Comparison of ENCODE assay signal across 27 mouse cellular contexts in the genomic region with DNA sequence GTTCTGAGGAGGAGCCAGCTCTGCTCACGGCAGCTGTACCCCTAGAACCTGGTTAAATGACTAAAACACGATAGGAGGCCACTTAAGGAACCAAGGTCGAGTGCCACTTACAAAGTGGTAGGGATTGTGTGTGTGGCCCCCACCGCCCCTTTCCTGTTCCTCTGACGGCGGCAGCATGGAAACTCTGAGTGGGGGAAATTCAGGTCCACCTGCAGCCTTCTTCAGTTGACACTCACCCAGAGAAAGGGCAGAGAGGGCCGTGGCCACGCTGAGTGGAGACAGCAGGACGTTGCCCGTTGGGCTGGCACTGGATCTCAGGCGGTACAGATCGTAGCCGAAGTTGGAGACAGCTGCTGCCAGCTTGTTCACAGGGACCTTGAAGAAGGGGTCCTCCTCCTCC. TPM values are rescaled to one million over a fixed set of nuclear protein-coding genes. Genes with fewer than 3 reads are reported as not detected.
DNase-seq lines count a peak whose midpoint lies in the region; ATAC-seq and TF ChIP-seq lines count a peak whose summit lies in the region.
"Had no signal": no experiment of that assay in that cellular context is flagged by ENCODE, and none has a peak within 500 bp of the region (broad histone marks: within the 10 kb centered on the region; RNA-seq: fewer than 3 reads in every experiment).

No protein-coding gene starts in this region.

- peaks cover 10% of the 10 kb centered on the region for H3K4me1 ChIP-seq in liver, postnatal 0 days (ENCODE audit: insufficient read depth)
- H3K4me1 ChIP-seq: liver, embryonic 12.5 days; neural tube, embryonic 15.5 days had no signal

- H3K4me2 ChIP-seq in liver, postnatal 0 days (ENCODE audit: low read depth, low read length): 0 out of 2 replicates have a peak overlapping the region, but pooled peaks have one; percentile 4
- H3K4me2 ChIP-seq: hindbrain, embryonic 13.5 days; limb, embryonic 12.5 days; liver, embryonic 12.5 days; neural tube, embryonic 15.5 days had no signal

- H3K9me3 ChIP-seq in liver, postnatal 0 days (ENCODE audit: low read length): no peaks in the 10 kb centered on the region
- H3K9me3 ChIP-seq: embryonic facial prominence, embryonic 10.5 days; hindbrain, embryonic 13.5 days; limb, embryonic 12.5 days; liver, embryonic 12.5 days; neural tube, embryonic 15.5 days had no signal

- no peak overlapping the region for H3K9ac ChIP-seq in liver, postnatal 0 days (replicated peaks)
- H3K9ac ChIP-seq: hindbrain, embryonic 13.5 days; limb, embryonic 12.5 days; liver, embryonic 12.5 days; neural tube, embryonic 15.5 days had no signal

- H3K4me3 ChIP-seq in liver, postnatal 0 days (ENCODE audit: low read depth, low read length): no peak overlapping the region
- H3K4me3 ChIP-seq: embryonic facial prominence, embryonic 10.5 days; hindbrain, embryonic 13.5 days; limb, embryonic 12.5 days; liver, embryonic 12.5 days; neural tube, embryonic 15.5 days had no signal

- WGBS in liver, postnatal 0 days (ENCODE audit: insufficient replicate concordance): 60% methylated on average over 13 of the region's 13 CpGs

- no peak for TF ChIP-seq EP300 in liver, postnatal 0 days (IDR thresholded peaks at IDR 0.05; ENCODE audit: low read depth)

- no peak for TF ChIP-seq CTCF in liver, postnatal 0 days (IDR thresholded peaks at IDR 0.05; ENCODE audit: low read depth)

- H3K27me3 ChIP-seq in liver, postnatal 0 days (ENCODE audit: insufficient read depth, low read length): no peaks in the 10 kb centered on the region
- H3K27me3 ChIP-seq: hindbrain, embryonic 13.5 days; limb, embryonic 12.5 days; liver, embryonic 12.5 days; neural tube, embryonic 15.5 days had no signal

- no peak for ATAC-seq in liver, postnatal 0 days
- no peak for ATAC-seq in erythroid progenitor cell, adult 5-6 weeks (replicated peaks; ENCODE audit: low FRiP score, poor library complexity, severe bottlenecking)
- ATAC-seq: liver, embryonic 12.5 days had no signal

- H3K27ac ChIP-seq in liver, postnatal 0 days (ENCODE audit: low read depth): peak overlapping the region; percentile 44
- H3K27ac ChIP-seq: embryonic facial prominence, embryonic 10.5 days; hindbrain, embryonic 13.5 days; kidney, postnatal 0 days; limb, embryonic 12.5 days; neural tube, embryonic 15.5 days had no signal

- no peak for DNase-seq in liver, postnatal 0 days
- no peak for DNase-seq in liver
- peak; percentile 47 for DNase-seq in 416B (ENCODE audit: low read depth)
- DNase-seq in CD4-positive helper T cell, adult 2 months (ENCODE audit: low read depth, low spot score): peak; percentile 17
- peak; percentile 45 for DNase-seq in induced T-regulatory cell, adult 2 months (ENCODE audit: low read depth)
- no peak for DNase-seq in lung, postnatal 10 days
- DNase-seq: adrenal gland, adult 2 months; cerebellum, adult 9-11 months; gastrocnemius, postnatal 36 days; heart, postnatal 36 days; kidney, adult 2 months; layer of hippocampus, postnatal 36 days; lung, adult 2 months had no signal

- H3K36me3 ChIP-seq in liver, postnatal 0 days (replicated peaks; ENCODE audit: insufficient read depth, low read length): peaks cover 8% of the 10 kb centered on the region; the same call in 1 of the 2 replicates
- H3K36me3 ChIP-seq: hindbrain, embryonic 13.5 days; neural tube, embryonic 15.5 days had no signal

RNA-seq across cellular contexts. Expression of a gene that starts 6.5 kb away (rescaled TPM):
- polyA plus RNA-seq in liver, postnatal 0 days (2015; fragmentation: Nextera tagmentation; extraction: Ambion mirVana): 823 and 833 TPM in 2 replicates
- 2.9 and 26.0 TPM in 2 replicates for total RNA-seq in erythroid progenitor cell, adult 5-6 weeks (2015; ENCODE audit: low replicate concordance)
- 2.2 TPM in 1 of 2 replicates, not detected in the other for total RNA-seq in erythroid progenitor cell, adult 5-6 weeks (2017; ENCODE audit: low replicate concordance)
- total RNA-seq: MEL had no signal

RNA-seq across cellular contexts. Expression of a gene that starts 23.4 kb away (rescaled TPM):
- 975 and 1,049 TPM in 2 replicates for polyA plus RNA-seq in liver, postnatal 0 days (2015; fragmentation: Nextera tagmentation; extraction: Ambion mirVana)
- 2.2 TPM in 1 of 2 replicates, not detected in the other for total RNA-seq in erythroid progenitor cell, adult 5-6 weeks (2015; ENCODE audit: low replicate concordance)
- 0.98 and 1.5 TPM in 2 replicates for total RNA-seq in erythroid progenitor cell, adult 5-6 weeks (2017; ENCODE audit: low replicate concordance)
- total RNA-seq: gastrocnemius, postnatal 36 days; heart, adult 8-10 months; heart, postnatal 36 days; left cerebral cortex, postnatal 14 days; megakaryocyte-erythroid progenitor cell, adult 5-6 weeks; MEL had no signal
- polyA plus RNA-seq: embryonic facial prominence, embryonic 10.5 days; forebrain, embryonic 11.5 days; heart, embryonic 14.5 days; hindbrain, embryonic 13.5 days; thymus, postnatal 0 days had no signal

RNA-seq across cellular contexts. Expression of a gene that starts 38.5 kb away (rescaled TPM):
- 8.4 and 9.5 TPM in 2 replicates for polyA plus RNA-seq in liver, postnatal 0 days (2015; fragmentation: Nextera tagmentation; extraction: Ambion mirVana)
- total RNA-seq in erythroid progenitor cell, adult 5-6 weeks (2015; ENCODE audit: low replicate concordance): 39.0 and 53.3 TPM in 2 replicates
- total RNA-seq in erythroid progenitor cell, adult 5-6 weeks (2017; ENCODE audit: low replicate concordance): 45.6 and 48.8 TPM in 2 replicates

RNA-seq across cellular contexts. Expression of a gene that starts 45.5 kb away (rescaled TPM):
- 34.2 and 35.6 TPM in 2 replicates for polyA plus RNA-seq in liver, postnatal 0 days (2015; fragmentation: Nextera tagmentation; extraction: Ambion mirVana)
- total RNA-seq in erythroid progenitor cell, adult 5-6 weeks (2015; ENCODE audit: low replicate concordance): 1.8 and 6.7 TPM in 2 replicates
- 1.0 and 17.8 TPM in 2 replicates for total RNA-seq in erythroid progenitor cell, adult 5-6 weeks (2017; ENCODE audit: low replicate concordance)

Comparison
In these comparisons a context has a peak if more than half of its experiments do, and no peak if none do; other contexts are left out.
1. DNase-seq: peak in 416B (single experiment), CD4-positive helper T cell, adult 2 months (single experiment) and induced T-regulatory cell, adult 2 months (single experiment); none in liver, postnatal 0 days (single experiment), liver (single experiment) and lung, postnatal 10 days (single experiment).